Mouse (Mus musculus) limb, embryonic 12.5 days (tissue): ENCODE measurements at regions not wholly inside any gene's neighbourhood (a gene's known extent, or its start where the extent isn't known, plus 50 kb on each side); places are given as distances from the start of the nearest gene placed in this dataset.
A peak's percentile ranks its signal among the peaks of the same experiment; 100 is the strongest.
"Not testable (repeated sequence)": the region's sequence is repeated elsewhere in the genome, so short reads cannot be mapped to it uniquely, and the experiment has no call there.

Experiments
- ATAC-seq: fragments of 200-750 bp; cut with Nextera tagmentation; 2 replicates; pipeline ENCODE4 v1.8.0; 2017; ENCODE audit warnings: low read depth, moderate TSS enrichment; ENCODE audit not compliant: insufficient number of reproducible peaks, insufficient read depth, low FRiP score, low TSS enrichment
- H3K27ac ChIP-seq: fragments of 300-500 bp; sonication (generic); 2 replicates; pipeline ENCODE4 v1.5.1; 2016; ENCODE audit warnings: mild to moderate bottlenecking, moderate library complexity
- H3K27me3 ChIP-seq: fragments of 300-500 bp; sonication (generic); 2 replicates; pipeline ENCODE4 v1.6.1; 2016; ENCODE audit warnings: mild to moderate bottlenecking, moderate library complexity
- H3K36me3 ChIP-seq: fragments of 300-500 bp; sonication (generic); 2 replicates; pipeline ENCODE4 v1.6.1; 2016; ENCODE audit warnings: mild to moderate bottlenecking, moderate library complexity
- H3K4me1 ChIP-seq: fragments of 300-500 bp; sonication (generic); replicated peaks from 2 replicates; pipeline ENCODE4 v1.6.1; 2016
- H3K4me2 ChIP-seq: fragments of 300-500 bp; sonication (generic); 2 replicates; pipeline ENCODE4 v1.6.1; 2016; ENCODE audit warnings: mild to moderate bottlenecking, moderate library complexity
- H3K4me3 ChIP-seq: fragments of 300-500 bp; sonication (generic); replicated peaks from 2 replicates; pipeline ENCODE4 v1.5.1; 2016; ENCODE audit warnings: mild to moderate bottlenecking
- H3K9ac ChIP-seq: fragments of 300-500 bp; sonication (generic); replicated peaks from 2 replicates; pipeline ENCODE4 v1.6.1; 2016; ENCODE audit warnings: mild to moderate bottlenecking, moderate library complexity
- H3K9me3 ChIP-seq: fragments of 300-500 bp; sonication (generic); 2 replicates; pipeline ENCODE4 v1.6.1; 2016; ENCODE audit warnings: mild to moderate bottlenecking, moderate library complexity
- WGBS: fragments of 180-500 bp; shearing (Covaris S2); methylation state at CpG from one replicate; pipeline ENCODE4 v1.1.7; 2016; 5-methylcytosine and 5-hydroxymethylcytosine counted together

GRCm38 (mm10) chr8:40019281-40019943 is 655.5 kb upstream of the Adam24 start:
- Histone ChIP-seq H3K4me2 (no peak overlapping the region), H3K36me3 (no peaks in the 10 kb centered on the region), H3K4me3 (no peak overlapping the region), H3K27me3 (no peaks in the 10 kb centered on the region), H3K27ac (no peak overlapping the region), H3K4me1 (no peaks in the 10 kb centered on the region), H3K9ac (no peak overlapping the region), H3K9me3 (no peaks in the 10 kb centered on the region)
- 87% methylated on average over 5 of the region's 5 CpGs for WGBS
- ATAC-seq = no peak

- Histone ChIP-seq H3K9me3 (no peaks in the 10 kb centered on the region), H3K36me3 (no peaks in the 10 kb centered on the region), H3K27me3 (no peaks in the 10 kb centered on the region), H3K4me2 (no peak overlapping the region), H3K4me1 (no peaks in the 10 kb centered on the region), H3K27ac (no peak overlapping the region), H3K9ac (no peak overlapping the region), H3K4me3 (no peak overlapping the region)
- ATAC-seq = no peak
Observed at GRCm38 (mm10) chr8:40064145-40064544, 610.7 kb upstream of the Adam24 start.

- 86% methylated on average over 2 of the region's 2 CpGs for WGBS
- no peak for ATAC-seq
- Histone ChIP-seq H3K4me3 (no peak overlapping the region), H3K9ac (no peak overlapping the region), H3K4me1 (no peaks in the 10 kb centered on the region), H3K36me3 (no peaks in the 10 kb centered on the region), H3K27me3 (no peaks in the 10 kb centered on the region), H3K9me3 (no peaks in the 10 kb centered on the region), H3K4me2 (no peak overlapping the region), H3K27ac (no peak overlapping the region)
Observed at GRCm38 (mm10) chr8:40071131-40071530, 603.7 kb upstream of the Adam24 start.

GRCm38 (mm10) chr8:40080976-40081375 is 593.9 kb upstream of the Adam24 start:
- not testable (repeated sequence) for H3K27ac ChIP-seq, H3K27me3 ChIP-seq, H3K9me3 ChIP-seq, H3K4me3 ChIP-seq, ATAC-seq, H3K4me1 ChIP-seq, H3K9ac ChIP-seq, H3K4me2 ChIP-seq, H3K36me3 ChIP-seq

- Histone ChIP-seq H3K9me3 (no peaks in the 10 kb centered on the region), H3K36me3 (no peaks in the 10 kb centered on the region), H3K4me1 (no peaks in the 10 kb centered on the region), H3K9ac (no peak overlapping the region), H3K4me3 (no peak overlapping the region), H3K27ac (no peak overlapping the region), H3K4me2 (no peak overlapping the region), H3K27me3 (no peaks in the 10 kb centered on the region)
- ATAC-seq = no peak
- 77% methylated on average over 1 of the region's 1 CpGs for WGBS
Observed at GRCm38 (mm10) chr8:40084129-40084528, 590.7 kb upstream of the Adam24 start.

GRCm38 (mm10) chr8:40089377-40089776 is 585.5 kb upstream of the Adam24 start:
- Histone ChIP-seq H3K9me3 (no peaks in the 10 kb centered on the region), H3K4me2 (no peak overlapping the region), H3K4me3 (no peak overlapping the region), H3K27ac (no peak overlapping the region), H3K27me3 (no peaks in the 10 kb centered on the region), H3K36me3 (no peaks in the 10 kb centered on the region), H3K4me1 (no peaks in the 10 kb centered on the region), H3K9ac (no peak overlapping the region)
- no peak for ATAC-seq
- 80% methylated on average over 4 of the region's 4 CpGs for WGBS

- 86% methylated on average over 3 of the region's 3 CpGs for WGBS
- H3K36me3 ChIP-seq = no peaks in the 10 kb centered on the region
- no peak overlapping the region for H3K9ac ChIP-seq
- no peak overlapping the region for H3K4me3 ChIP-seq
- no peaks in the 10 kb centered on the region for H3K4me1 ChIP-seq
- no peak overlapping the region for H3K27ac ChIP-seq
- H3K27me3 ChIP-seq = no peaks in the 10 kb centered on the region
- no peak overlapping the region for H3K4me2 ChIP-seq
- no peak for ATAC-seq
- no peaks in the 10 kb centered on the region for H3K9me3 ChIP-seq
Observed at GRCm38 (mm10) chr8:40124402-40124801, 550.5 kb upstream of the Adam24 start.

GRCm38 (mm10) chr8:40127141-40127540 is 547.7 kb upstream of the Adam24 start:
- H3K27me3 ChIP-seq = no peaks in the 10 kb centered on the region
- 89% methylated on average over 8 of the region's 8 CpGs for WGBS
- H3K9me3 ChIP-seq = no peaks in the 10 kb centered on the region
- no peak overlapping the region for H3K27ac ChIP-seq
- H3K4me2 ChIP-seq = no peak overlapping the region
- no peaks in the 10 kb centered on the region for H3K36me3 ChIP-seq
- no peaks in the 10 kb centered on the region for H3K4me1 ChIP-seq
- no peak overlapping the region for H3K9ac ChIP-seq
- H3K4me3 ChIP-seq = no peak overlapping the region
- ATAC-seq = no peak

- Histone ChIP-seq H3K9ac (no peak overlapping the region), H3K36me3 (no peaks in the 10 kb centered on the region), H3K4me2 (no peak overlapping the region), H3K4me3 (no peak overlapping the region), H3K27ac (no peak overlapping the region), H3K27me3 (no peaks in the 10 kb centered on the region), H3K9me3 (no peaks in the 10 kb centered on the region), H3K4me1 (no peaks in the 10 kb centered on the region)
- peak; percentile 68; the same call in 1 of the 2 replicates for ATAC-seq
- WGBS = 23% methylated on average over 9 of the region's 9 CpGs
Observed at GRCm38 (mm10) chr8:40132662-40133257, 542.1 kb upstream of the Adam24 start.

- H3K36me3 ChIP-seq = no peaks in the 10 kb centered on the region
- WGBS = 24% methylated on average over 21 of the region's 21 CpGs
- H3K4me1 ChIP-seq = no peaks in the 10 kb centered on the region
- H3K27ac ChIP-seq = no peak overlapping the region
- H3K4me2 ChIP-seq = peak overlapping the region; percentile 51
- no peaks in the 10 kb centered on the region for H3K9me3 ChIP-seq
- no peaks in the 10 kb centered on the region for H3K27me3 ChIP-seq
- H3K9ac ChIP-seq = 0 out of 2 replicates have a peak overlapping the region, but pooled peaks have one; percentile 24
- peak overlapping the region; percentile 12 for H3K4me3 ChIP-seq
- no peak for ATAC-seq
Observed at GRCm38 (mm10) chr8:40150911-40151797, 523.7 kb upstream of the Adam24 start.

GRCm38 (mm10) chr8:40152451-40152850 is 522.4 kb upstream of the Adam24 start:
- Histone ChIP-seq H3K4me3 (no peak overlapping the region), H3K4me2 (no peak overlapping the region), H3K27ac (no peak overlapping the region), H3K9ac (no peak overlapping the region), H3K9me3 (no peaks in the 10 kb centered on the region), H3K4me1 (no peaks in the 10 kb centered on the region), H3K27me3 (no peaks in the 10 kb centered on the region), H3K36me3 (no peaks in the 10 kb centered on the region)
- ATAC-seq = no peak
- 62% methylated on average over 2 of the region's 2 CpGs for WGBS
